Mouse (Mus musculus): Measurements from ENCODE around the gene Dlk1.
"Not testable (repeated sequence)": the region's sequence is repeated elsewhere in the genome, so short reads cannot be mapped to it uniquely, and the experiment has no call there.

DNA sequence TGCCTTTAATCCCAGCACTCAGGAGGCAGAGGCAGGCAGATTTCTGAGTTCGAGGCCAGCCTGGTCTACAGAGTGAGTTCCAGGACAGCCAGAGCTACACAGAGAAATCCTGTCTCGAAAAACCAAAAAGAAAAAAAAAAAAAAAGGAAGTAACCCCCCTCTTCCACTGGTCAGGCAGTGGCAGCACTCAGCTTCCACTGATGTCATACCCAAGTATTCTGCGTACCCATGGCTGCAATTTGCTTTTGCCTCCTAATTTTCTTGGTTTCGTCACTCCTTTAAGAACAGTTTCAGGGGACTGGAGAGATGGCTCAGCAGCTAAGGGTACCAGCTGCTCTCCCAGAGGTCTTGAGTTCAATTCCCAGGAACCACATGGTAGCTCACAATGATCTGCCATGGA lies 14.8 kb downstream of the Dlk1 start:
- not testable (repeated sequence) for TF ChIP-seq POLR2A (IDR thresholded peaks at IDR 0.05; ENCODE audit: insufficient read length, low read depth); CEBPB (IDR thresholded peaks at IDR 0.05; ENCODE audit: insufficient read depth, poor library complexity, severe bottlenecking); USF1 (IDR thresholded peaks at IDR 0.05; ENCODE audit: low read depth); POLR2AphosphoS2 (IDR thresholded peaks at IDR 0.05; ENCODE audit: insufficient read length, low read depth); MAX (IDR thresholded peaks at IDR 0.05; ENCODE audit: low read depth); MYOD1 (IDR thresholded peaks at IDR 0.05; ENCODE audit: control insufficient read depth in 1 of 3, insufficient read length in 2 of 3, low read depth in 2 of 3); MYOG (IDR thresholded peaks at IDR 0.05; ENCODE audit: control insufficient read depth in 1 of 3, insufficient read depth in 1 of 3, insufficient read length in 2 of 3, low read depth in 2 of 3); SRF (IDR thresholded peaks at IDR 0.05; ENCODE audit: control insufficient read depth, insufficient read length, low read depth); E2F4 (IDR thresholded peaks at IDR 0.05; ENCODE audit: insufficient read depth); TCF12 (IDR thresholded peaks at IDR 0.05; ENCODE audit: insufficient read depth, poor library complexity, severe bottlenecking)

All from myocyte (in vitro differentiated cells).